Mouse (Mus musculus): ENCODE measurements around the gene Ampd3.

DNA sequence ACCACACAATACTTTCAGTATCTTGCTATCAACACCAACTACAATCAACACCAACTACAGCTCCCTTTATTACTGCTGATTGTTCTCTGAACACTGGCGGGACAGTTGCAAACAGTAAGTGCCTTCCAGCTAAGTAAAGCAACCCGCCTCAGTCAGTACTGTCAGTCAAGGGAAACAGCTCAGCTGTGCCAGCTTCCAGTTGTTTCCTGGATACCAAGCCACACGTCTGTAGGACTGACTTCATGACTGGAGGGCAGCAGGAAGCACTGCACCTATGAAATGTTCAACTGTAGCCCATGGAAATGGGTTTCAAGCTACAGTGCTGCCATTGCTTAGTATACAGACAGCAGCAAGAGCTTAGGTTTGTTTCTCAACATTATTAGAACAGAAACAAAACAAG, 66.5 kb downstream of the Ampd3 start:
- TF ChIP-seq CTCF (IDR thresholded peaks at IDR 0.05; ENCODE audit: insufficient read depth, low read depth, low read length) = no peak
- TF ChIP-seq POLR2A (IDR thresholded peaks at IDR 0.05; ENCODE audit: insufficient read depth, low read depth, low read length) = no peak
